Mouse (Mus musculus) myocyte (in vitro differentiated cells): Measurements from ENCODE around the gene Gm17268.

Source experiments
- CEBPB ChIP-seq: IDR thresholded peaks from 2 replicates; pipeline ENCODE4 v1.6.1; 2011; ENCODE audit warnings: mild to moderate bottlenecking, moderate library complexity; ENCODE audit not compliant: poor library complexity, insufficient read depth, severe bottlenecking
- E2F4 ChIP-seq: IDR thresholded peaks from one replicate; pipeline ENCODE4 v1.6.1; 2011; ENCODE audit warnings: mild to moderate bottlenecking, control low read depth, moderate library complexity; ENCODE audit not compliant: insufficient read depth
- MAX ChIP-seq: IDR thresholded peaks from one replicate; pipeline ENCODE4 v1.6.1; 2011; ENCODE audit warnings: low read depth, mild to moderate bottlenecking, control low read depth
- MYOD1 ChIP-seq, 3 experiments: IDR thresholded peaks; one replicate each; pipeline ENCODE4 v1.6.1; 2011; ENCODE audit warnings: control low read depth in 2 of 3, low read depth in 2 of 3, mild to moderate bottlenecking in 2 of 3, moderate library complexity in 1 of 3; ENCODE audit not compliant: insufficient read length in 2 of 3, control insufficient read depth in 1 of 3
- MYOG ChIP-seq, 3 experiments: IDR thresholded peaks; one replicate each; pipeline ENCODE4 v1.6.1; 2011; ENCODE audit warnings: control low read depth in 2 of 3, low read depth in 2 of 3, mild to moderate bottlenecking in 2 of 3; ENCODE audit not compliant: insufficient read length in 2 of 3, control insufficient read depth in 1 of 3, insufficient read depth in 1 of 3
- POLR2A ChIP-seq: IDR thresholded peaks from one replicate; pipeline ENCODE4 v1.6.1; 2011; ENCODE audit warnings: low read depth, mild to moderate bottlenecking, control low read depth, moderate library complexity; ENCODE audit not compliant: insufficient read length
- TCF12 ChIP-seq: IDR thresholded peaks from one replicate; pipeline ENCODE4 v1.6.1; 2011; ENCODE audit warnings: mild to moderate bottlenecking, control low read depth; ENCODE audit not compliant: poor library complexity, insufficient read depth, severe bottlenecking
- TCF3 ChIP-seq: IDR thresholded peaks from one replicate; pipeline ENCODE4 v1.6.1; 2011; ENCODE audit warnings: low read depth, control low read depth; ENCODE audit not compliant: insufficient read length
- USF1 ChIP-seq: IDR thresholded peaks from one replicate; pipeline ENCODE4 v1.6.1; 2011; ENCODE audit warnings: low read depth, mild to moderate bottlenecking, control low read depth, moderate library complexity

- TF ChIP-seq POLR2A, result no peak
- no peak for TF ChIP-seq MAX
- TF ChIP-seq MYOG (IDR thresholded peaks at IDR 0.05; ENCODE audit: control insufficient read depth in 1 of 3, insufficient read depth in 1 of 3, insufficient read length in 2 of 3, low read depth in 2 of 3), result no peak
- no peak for TF ChIP-seq MYOD1 (IDR thresholded peaks at IDR 0.05; ENCODE audit: control insufficient read depth in 1 of 3, insufficient read length in 2 of 3, low read depth in 2 of 3)
- TF ChIP-seq TCF3, result no peak
- no peak for TF ChIP-seq TCF12
- no peak for TF ChIP-seq USF1
- no peak for TF ChIP-seq CEBPB
- TF ChIP-seq E2F4, result no peak
These were observed at the start of gene Gm17268 for GRCm38 (mm10) chr11:82038535-82038934.
